Mouse (Mus musculus) cerebellum, adult 11 months (tissue): ENCODE data around the gene Rasl11b.

ENCODE experiments used
- DNase-seq: peaks from one replicate; pipeline ENCODE4 v3.0.0; 2022

Gene Rasl11b

DNA sequence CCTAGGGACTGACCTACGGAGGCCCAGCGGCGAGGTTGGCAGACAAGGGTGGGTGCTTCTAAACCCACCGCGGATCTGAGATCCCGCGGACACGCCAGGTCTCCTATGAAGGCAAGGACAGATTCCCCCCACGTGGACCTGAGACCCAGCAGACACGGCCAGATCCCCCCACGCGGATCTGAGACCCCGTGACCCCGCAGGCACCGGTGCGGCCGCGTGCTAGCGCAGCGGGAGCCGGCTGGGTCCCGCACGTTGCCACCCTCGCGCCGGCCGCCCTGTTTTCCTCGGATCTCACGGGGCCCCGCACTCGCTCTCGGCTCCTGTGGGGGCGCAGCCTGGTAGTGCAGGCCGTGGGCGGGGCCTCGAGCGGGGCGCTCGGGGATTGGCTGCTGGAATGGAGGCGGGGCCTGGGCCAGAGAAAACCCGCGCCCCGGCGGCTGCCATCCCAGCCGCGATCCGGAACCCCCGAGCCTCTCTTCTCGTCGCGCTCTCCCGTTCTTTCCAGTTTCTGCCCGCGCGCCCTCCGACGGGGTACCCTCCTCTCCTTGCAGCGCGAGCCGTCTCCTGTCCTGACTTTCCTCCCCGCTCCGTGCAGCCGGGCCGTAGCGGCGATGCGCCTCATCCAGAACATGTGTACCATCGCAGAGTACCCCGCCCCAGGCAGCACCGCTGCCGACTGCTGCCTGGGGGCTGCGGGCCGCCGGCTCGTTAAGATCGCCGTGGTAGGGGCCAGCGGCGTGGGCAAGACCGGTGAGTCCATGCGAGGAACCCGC lies at the start of gene Rasl11b:
Gene Rasl11b (plus strand): TSS at position 446 of the 773 bp plus-strand sequence.
- DNase-seq, result peak; percentile 92

GRCm38 (mm10) chr5:74147631-74148030 lies 47.5 kb upstream of the Rasl11b start:
- DNase-seq, result no peak

- DNase-seq, result no peak
Observed at GRCm38 (mm10) chr5:74149975-74150374, 45.1 kb upstream of the Rasl11b start.

DNA sequence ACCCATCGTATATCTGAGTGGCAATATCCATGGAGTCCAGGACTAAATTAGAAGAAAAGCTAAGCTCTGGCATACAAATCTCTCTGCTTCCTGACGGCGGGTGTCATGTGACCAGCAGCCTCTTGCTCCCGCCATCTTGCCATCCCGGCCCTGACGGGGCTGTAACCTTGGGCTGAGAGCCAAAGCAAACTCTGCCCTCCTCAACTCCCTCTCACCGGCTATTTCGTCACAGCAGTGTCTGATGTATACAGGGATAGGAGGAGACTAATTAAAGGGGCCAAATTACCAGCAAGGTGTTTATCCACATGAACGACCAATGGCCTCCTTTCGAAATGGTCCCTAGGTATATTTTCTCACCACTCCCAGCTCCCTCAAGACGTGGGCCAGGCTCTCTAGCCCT lies 43.3 kb upstream of the Rasl11b start:
- DNase-seq, result no peak

GRCm38 (mm10) chr5:74155860-74156351 lies 39.2 kb upstream of the Rasl11b start:
- no peak for DNase-seq

DNA sequence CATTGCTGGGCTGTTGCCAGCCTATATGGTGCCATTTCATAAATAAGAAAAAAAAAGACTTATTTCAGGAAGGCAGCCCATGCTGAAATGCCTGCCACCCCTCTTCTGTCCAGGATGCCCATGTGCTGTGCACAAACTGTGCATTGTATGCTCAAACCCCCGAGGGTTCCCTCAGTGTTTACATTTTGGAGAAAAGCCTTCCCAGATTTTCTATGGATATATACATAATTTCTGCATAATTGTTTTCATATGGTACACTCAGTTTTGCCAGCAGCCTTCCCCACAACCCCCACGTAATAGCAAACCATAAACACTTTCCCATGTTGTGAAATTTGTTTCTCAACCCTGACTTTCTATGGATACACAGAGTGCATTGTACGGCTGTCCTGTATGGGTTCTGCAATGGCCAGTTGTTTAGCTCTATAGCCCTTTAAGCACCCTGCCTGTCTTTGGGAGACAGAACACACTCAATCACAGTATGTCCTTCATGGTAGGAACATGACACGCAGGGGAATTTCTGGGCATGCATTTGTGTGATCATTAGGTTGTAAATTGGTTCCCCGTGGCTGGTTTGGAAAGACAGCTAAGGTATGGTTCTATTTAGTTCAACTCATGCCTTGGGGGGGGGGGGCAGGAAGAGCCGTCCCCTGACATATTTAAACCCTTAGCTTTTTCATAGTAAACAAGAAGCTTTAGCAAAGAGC lies 36.0 kb upstream of the Rasl11b start:
- no peak for DNase-seq

GRCm38 (mm10) chr5:74159906-74160305 lies 35.2 kb upstream of the Rasl11b start:
- no peak for DNase-seq

GRCm38 (mm10) chr5:74160349-74160748 lies 34.7 kb upstream of the Rasl11b start:
- no peak for DNase-seq

GRCm38 (mm10) chr5:74161297-74161926 lies 33.7 kb upstream of the Rasl11b start:
- DNase-seq, result no peak

DNA sequence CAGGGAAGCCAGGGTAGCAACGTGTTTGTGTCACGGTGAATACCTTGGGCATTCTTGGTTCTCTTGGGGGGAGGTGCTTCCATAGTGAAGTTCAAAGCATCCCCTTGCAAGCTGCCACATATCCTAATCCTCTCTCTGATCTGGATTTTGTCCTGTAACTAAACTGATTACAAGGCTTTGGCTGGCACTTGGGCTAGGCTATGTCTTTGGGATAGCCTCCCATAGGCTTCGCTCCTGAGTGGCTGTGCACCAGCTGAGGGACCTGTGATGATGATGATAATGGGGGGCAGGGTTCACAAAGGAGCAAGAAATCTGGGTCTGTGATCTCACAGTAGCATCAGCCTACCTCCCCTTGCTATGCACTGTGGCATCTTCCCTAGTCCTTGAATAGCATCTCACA lies 33.1 kb upstream of the Rasl11b start:
- DNase-seq, result no peak

- DNase-seq, result no peak
Observed at GRCm38 (mm10) chr5:74163141-74163540, 31.9 kb upstream of the Rasl11b start.

DNA sequence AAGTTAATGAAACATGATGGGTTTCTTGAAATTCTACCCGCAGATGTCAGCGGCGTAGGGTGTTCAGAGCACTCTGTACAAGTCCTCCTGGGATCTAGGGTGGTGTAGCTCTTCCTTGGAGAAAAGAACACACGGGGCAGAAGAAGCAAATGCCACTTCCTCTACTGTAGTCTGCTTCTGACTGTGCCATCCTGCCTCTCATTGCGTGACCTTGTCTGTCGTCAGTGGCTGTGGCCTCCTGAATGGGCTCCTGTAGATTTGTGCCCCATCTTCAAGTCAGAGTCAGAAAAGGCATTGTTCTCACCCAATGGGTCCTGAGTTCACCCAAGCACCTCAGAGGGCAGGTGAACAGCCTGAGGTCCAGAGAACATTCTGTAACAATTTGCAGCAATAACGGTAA lies 30.5 kb upstream of the Rasl11b start:
- no peak for DNase-seq

DNA sequence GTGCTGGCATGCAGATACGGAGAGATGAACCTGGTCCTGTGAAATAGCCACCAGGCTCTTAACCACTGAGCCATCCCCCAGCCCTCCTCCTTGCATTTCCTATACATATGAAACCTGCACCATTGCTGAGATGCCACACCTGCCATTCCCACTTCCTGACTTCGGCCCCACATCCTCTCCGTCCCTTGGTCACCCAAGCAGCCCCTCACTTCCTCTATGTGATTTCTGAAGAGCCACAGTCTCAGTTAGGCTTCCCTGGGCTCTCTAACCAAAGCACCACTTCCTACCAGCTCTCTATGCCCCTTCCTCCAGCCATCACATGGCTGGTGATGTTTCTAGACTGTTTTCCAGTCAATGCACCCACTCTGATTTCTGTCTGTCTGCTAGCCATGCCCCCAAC lies 28.4 kb upstream of the Rasl11b start:
- no peak for DNase-seq

GRCm38 (mm10) chr5:74168085-74168484 lies 27.0 kb upstream of the Rasl11b start:
- no peak for DNase-seq

GRCm38 (mm10) chr5:74171768-74172167 lies 23.3 kb upstream of the Rasl11b start:
- DNase-seq, result no peak

GRCm38 (mm10) chr5:74172208-74172607 lies 22.9 kb upstream of the Rasl11b start:
- no peak for DNase-seq

DNA sequence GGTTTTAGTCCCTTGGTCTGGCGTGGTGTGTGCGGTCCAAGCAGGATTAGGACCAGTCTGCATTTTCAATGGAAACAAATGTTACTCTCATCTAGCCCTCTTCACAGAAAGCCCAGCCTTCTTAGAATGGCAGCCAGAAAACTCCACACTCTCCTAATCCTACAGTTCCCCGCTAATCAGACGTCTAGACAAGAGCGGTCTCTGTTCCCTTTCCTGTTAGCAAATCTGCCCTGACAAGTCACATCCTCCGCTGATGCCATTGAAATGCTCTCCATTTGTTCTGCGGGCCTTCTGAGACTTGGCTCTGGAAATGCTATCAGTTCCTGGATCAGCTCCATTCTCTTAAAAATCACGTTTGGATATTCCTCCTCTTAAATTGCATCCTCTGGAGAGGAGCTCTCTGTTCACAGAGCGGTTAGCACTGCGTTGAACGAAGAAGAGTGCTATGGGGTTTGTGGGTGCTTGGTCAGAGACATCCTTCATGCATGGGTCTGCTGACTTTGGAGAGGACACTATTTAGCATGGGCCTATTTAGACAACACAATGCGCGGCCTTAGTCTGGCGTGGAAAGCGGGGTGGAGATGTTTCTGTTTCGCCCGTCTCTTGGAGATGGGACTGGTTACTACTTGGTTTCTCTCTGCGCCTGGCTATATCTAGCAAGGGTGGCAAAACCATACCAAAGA lies 21.8 kb upstream of the Rasl11b start:
- DNase-seq, result no peak

DNA sequence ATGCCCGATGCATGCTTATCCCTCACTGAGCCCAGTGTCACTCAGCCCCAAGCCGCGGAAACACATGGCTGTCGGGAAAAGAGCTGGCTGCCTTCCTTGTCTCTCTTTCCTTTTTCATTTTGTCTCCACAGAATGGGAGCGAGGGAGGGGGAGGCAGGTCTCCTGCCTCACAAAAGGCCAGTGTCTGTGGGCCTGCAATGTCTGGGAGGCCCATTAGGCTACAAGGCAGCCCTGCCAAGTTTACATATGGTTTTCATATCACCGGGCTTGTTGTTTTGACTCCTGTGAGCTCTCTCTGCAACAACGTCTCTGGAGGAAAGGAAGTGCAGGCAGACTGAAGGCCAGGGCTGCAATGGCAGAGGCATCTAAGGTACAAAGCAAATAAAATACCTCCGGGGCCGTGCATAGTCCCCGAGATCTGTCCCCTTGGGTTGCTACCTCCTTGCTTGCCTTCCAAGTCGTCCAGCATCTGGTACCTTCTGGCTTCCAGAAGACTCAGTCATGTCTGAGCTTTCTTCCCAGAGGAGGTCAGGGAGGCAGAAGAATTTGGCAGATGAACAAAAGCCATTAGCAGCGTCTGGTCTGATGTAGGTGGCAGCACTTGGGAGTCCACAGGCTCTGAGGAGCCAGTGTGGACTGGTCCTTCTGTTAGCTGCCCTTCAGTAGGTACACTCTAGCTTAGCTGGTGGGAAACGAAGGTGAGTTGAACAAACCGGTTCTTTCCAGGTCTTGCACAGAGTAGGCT lies 19.4 kb upstream of the Rasl11b start:
- no peak for DNase-seq

DNA sequence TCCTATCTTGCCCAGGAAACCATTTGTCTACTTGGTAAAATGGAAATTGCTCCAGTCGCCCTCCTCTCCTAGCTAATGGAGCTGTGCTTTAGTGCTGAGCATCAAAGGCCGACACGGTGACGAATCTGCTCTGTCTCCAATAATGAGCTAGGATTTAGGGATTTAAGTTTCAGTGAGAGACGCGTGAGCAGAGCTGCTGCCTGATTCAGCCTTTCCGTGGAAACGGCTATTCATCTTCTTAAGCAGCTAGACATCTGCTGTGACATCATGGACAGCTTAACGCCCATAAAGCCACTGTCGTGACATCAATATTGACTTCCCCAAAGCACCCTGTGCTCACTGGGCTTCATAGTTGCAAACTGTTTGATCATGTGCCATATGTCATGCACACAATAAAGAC lies 14.9 kb upstream of the Rasl11b start:
- no peak for DNase-seq

DNA sequence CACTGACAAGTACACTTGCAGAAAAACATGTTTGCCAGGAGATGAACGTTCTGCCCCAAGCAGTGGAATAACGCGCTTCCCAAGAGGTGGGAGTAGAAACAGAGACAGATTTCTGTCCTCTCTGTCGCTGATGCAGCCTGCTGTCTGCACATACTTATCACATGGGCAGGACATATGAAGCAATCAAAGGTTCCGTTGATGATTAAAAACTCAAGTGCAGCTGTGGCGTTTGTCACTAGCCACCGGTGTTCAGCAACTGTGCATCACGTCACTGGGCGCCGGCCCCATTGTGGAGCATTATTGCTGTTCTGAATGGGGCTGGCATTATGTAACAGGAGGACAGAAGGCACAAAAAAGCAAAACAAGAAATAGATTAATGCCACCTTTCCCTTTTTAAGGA lies 12.0 kb upstream of the Rasl11b start:
- no peak for DNase-seq

GRCm38 (mm10) chr5:74184607-74185006 lies 10.5 kb upstream of the Rasl11b start:
- no peak for DNase-seq

GRCm38 (mm10) chr5:74188076-74188475 lies 7.0 kb upstream of the Rasl11b start:
- no peak for DNase-seq
